Mouse (Mus musculus) frontal cortex, postnatal 36 days (tissue): ENCODE measurements around the gene Maip1.

Experiments used
- DNase-seq, 2 experiments: peaks; one replicate each; pipeline ENCODE4 v3.0.0; 2022; ENCODE audit warnings: low spot score in 2 of 2

Maip1 gene

GRCm38 (mm10) chr1:57428368-57429308 is 22.5 kb downstream of the Maip1 start:
- DNase-seq = peak; percentile 90 to 96

DNA sequence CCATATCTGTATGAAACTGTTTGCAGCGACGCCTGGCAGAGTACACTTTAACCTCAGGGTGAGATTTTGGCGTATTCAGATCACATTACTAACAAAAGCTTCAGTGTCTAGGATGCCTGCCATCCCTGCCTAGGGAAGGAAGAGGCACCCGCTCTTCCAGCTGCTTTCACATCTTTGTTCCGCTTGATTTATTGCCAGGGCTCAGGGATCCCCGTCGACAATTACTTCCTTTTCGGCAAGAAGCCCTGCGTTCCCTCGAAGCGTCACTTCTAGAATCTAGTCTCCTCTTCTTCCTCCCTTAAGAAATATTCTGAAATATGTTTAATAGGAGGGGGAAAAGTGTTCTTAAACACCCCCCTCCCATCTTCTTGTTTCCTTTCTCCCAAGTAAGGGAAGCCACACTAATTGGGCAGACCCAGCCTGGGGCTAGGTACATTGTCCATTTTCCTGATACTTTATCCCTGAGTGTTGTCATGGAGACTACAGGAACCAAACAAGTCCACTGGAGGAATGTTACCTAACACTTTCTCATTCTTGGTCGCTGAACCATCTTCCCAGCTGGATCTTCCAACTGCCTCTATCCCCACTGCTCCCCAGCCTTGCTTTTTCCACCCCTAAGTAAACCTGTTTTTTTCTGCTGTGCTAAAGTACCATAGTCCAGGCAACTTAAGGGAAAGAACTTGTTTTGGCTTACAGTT is 23.8 kb downstream of the Maip1 start:
- DNase-seq = peak in 1 of 2 experiments; percentile 15

- no peak for DNase-seq
Measured at GRCm38 (mm10) chr1:57433141-57433540, 27.0 kb downstream of the Maip1 start.

- DNase-seq = peak in 1 of 2 experiments; percentile 11
Measured at GRCm38 (mm10) chr1:57436408-57436807, 30.3 kb downstream of the Maip1 start.

DNA sequence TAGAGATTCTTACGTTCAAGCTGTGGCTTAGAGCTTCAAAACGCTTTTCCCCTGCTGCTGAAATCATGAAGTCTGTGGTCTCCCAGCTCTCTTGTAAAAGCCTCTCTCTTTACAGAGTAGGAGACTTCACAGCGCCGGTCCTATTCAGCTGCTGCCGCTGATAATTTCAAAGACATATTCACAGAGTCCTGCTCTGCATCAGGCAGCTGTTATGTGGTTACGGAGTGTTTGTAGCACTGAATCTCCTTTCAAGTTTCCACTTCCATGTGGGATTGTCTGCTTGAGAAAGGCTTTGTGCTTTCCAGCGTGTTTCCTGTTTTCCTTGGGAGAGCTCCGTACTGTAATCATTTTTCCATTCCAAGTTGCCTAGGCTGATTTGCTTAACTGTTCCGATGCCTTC is 30.8 kb downstream of the Maip1 start:
- peak; percentile 13 to 32 for DNase-seq

GRCm38 (mm10) chr1:57439026-57439425 is 32.9 kb downstream of the Maip1 start:
- no peak for DNase-seq

GRCm38 (mm10) chr1:57440771-57441170 is 34.6 kb downstream of the Maip1 start:
- DNase-seq = no peak

DNA sequence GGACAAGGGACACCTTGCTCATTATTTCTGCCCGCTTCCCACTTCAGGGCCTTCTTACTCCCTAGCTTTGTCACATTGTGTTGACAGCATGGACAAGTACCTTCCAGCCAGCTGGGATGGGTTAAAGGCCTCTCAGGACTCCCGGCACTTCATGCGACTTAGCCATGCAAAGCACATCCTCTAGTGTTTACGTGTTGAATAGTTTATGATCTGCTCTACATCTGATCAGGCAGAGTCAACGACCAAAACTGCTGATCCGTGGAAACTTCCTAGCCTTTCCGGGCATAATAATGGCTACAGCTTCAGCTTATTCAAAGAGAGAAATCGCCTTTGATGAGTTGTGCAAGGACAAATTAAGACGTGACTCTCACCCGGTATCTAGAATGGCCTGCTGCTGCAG is 39.6 kb downstream of the Maip1 start:
- DNase-seq = no peak

GRCm38 (mm10) chr1:57450241-57450640 is 44.1 kb downstream of the Maip1 start:
- DNase-seq = no peak

DNA sequence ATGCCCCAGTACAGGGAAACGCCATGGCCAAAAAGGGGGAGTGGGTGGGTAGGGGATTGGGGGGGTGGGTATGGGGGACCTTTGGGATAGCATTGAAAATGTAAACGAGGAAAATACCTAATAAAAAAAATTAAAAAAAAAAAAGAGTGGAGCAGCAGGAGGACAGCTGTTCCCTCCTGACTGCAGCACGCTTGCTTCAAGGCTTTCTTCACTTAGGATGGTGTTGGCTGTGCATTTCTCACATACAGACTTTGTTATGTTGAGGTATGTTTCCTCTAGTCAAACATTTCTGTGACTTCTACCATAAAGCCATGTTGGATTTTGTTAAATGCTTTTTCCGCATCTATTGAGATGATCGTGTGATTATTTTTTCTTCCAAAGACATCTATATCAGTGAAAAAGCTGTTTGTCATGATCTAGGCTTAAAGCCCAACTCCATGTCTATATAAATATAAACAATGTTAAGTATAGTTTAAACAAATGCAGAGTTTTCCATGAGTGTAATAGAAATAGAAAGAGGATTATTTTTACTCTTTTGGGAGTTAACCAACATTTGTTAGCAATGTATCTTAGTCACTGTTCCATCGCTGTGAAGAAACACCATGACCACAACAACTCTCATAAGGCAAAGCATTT is 54.3 kb downstream of the Maip1 start:
- DNase-seq = no peak
